Mouse (Mus musculus) frontal cortex, postnatal 36 days (tissue): ENCODE measurements around the gene Actr6.

Experiments
- DNase-seq, 2 experiments: peaks; one replicate each; pipeline ENCODE4 v3.0.0; 2022; ENCODE audit warnings: low spot score in 2 of 2

Actr6 gene

GRCm38 (mm10) chr10:89732001-89732794 is at the start of gene Actr6:
TSS of gene Actr6 (minus strand) at chr10:89732295.
- DNase-seq, result peak; percentile 91 to 95

GRCm38 (mm10) chr10:89776029-89776428 is 43.9 kb upstream of the Actr6 start:
- no peak for DNase-seq

DNA sequence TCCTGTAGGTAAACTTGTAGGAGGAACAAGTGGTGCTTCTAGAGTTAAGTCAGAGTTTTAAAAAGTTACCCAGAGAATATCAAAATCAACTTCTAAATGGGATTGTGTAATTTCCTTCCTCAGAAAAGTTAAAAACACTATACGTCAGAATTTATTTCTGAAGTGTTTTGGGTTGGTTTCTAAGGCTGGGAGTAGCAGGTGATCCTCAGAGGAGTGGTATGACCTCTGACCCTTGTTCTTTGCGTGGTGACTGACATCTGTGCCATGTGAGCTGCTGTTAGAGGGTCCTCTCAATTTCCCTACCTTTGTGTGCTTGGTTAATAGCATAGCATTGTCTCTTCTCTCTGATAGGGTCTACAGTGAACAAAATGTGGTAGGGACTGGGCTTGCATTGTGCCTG is 39.8 kb upstream of the Actr6 start:
- no peak for DNase-seq

DNA sequence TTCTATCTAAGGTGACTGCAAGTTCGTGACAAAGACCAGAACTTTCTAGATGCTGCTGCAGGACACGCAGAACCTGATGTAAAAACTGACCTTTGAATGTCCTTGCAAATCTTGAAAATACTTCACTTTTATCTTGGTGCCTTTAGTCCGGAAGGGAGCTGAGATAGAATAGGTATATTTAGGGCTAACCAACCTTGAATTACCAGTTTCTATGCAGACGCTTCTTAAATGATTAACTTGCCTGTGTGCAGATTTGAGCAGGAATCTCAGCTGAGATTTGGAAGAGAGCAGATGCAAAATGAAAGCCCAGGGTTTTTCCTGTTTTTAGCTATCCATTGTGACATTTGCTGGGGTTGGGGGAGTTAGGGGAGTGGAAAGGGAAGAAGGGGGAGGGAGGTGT is 37.0 kb upstream of the Actr6 start:
- no peak for DNase-seq

- no peak for DNase-seq
These were observed 36.4 kb upstream of the Actr6 start for GRCm38 (mm10) chr10:89768352-89769020.

DNA sequence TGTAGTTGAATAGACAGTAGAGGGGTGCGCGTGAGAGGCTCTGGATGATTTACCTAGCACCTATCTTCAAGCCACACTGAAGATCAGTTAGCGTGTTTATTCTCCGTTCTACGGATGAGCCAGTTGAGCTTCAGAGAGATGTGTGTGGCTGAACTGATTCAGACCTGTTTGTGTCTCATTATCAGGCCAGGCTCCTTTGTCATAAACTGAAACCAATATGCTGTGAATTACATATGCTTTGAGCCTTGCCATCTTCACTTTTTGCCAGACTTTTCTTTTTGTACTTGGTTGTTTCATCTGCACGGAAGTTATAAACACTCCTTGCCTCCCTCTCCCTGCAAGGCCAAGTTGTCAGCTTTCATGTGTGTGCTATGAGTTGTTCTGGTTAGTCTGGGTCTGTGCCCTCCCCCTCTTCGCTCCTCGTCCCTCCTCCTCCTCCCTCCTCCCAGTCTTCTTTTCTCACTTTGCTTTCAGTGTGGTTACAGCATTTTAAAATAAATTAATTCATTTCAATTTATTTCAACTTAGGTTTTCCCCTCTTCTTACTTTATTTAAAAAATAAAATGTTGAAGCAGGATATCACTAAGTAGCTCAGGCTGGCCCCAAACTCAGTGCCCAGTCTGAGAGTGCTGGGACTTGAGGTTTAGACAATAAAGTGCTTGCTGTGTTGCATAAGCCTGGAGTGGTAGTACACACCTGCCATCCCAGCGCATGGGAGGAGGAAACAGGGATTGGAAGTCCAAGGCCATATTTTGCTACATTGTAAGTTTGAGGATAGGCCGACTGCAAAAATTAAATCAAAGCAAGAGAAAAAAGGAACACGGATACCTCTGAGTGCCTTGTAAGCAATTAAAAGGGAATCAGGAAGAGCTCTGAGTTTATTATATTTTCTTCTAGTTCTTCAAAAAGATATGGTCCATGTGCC is 34.0 kb upstream of the Actr6 start:
- no peak for DNase-seq

DNA sequence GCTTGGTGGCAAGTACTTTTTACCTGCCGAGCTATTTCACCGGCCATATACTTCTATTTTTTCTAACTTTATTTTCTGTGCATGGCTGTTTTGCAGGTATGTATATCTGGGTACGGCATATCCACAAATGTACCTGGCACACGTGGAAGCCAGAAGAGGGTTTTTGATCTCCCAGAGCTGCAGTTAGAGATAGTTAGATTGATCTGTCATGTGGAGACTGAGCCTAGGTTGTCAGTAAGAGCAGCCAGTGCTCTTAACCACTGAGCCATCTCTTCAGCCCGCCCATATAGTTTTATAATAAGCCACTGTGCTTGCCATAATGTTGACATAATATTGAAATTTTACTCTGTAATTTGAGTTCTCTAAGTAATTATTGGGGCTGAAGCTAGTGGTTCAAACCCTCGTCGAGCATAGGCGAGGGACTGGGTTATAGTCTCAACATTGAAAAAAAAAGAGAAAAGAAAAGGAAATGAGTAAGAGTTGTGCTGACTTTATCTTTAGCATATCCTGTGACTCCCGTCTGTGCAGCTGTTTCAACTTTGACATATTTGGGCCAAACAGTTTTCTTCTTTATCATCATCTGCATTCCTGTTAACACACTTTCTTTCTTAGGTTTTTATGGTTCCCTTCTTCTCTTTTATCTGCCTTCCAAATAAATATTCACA is 32.5 kb upstream of the Actr6 start:
- DNase-seq, result no peak

DNA sequence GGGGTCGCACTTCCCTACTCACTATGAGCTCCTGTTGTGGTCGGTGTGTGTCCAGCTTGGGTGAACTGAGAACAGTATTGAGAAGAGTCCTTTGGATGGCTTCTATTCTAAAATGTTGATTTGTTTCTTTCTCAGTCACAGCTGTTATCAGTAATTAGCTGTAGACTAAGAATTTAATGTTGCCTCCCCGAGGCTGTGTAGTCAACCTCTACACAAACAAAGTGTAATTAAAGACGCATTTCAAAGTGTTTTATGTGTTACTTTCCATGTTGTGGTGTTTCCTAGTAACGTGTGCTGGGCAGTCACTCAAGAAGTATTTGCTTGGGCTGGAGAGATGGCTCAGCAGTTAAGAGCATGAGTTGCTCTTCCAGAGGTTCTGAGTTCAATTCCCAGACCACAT is 28.7 kb upstream of the Actr6 start:
- DNase-seq, result no peak

DNA sequence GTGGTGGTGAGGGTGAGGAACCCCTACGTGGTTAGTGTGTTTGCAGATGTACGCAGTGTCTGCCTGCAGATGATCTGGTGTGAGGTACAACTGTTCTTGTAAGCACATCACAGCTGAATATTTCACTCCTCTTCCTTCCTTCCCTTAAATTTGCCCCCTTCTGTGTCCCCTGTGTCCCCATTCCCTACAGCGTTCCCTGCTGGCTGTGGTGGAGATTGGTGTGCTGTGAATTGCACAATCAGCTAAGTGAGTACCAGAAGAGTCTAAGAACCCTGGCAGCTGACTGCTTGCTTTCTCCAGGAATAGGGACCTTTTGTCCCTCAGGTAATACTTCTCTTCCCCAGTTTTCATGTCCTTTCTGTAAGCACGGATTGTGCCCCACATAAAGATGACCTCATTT is 23.1 kb upstream of the Actr6 start:
- no peak for DNase-seq

- no peak for DNase-seq
These were observed 19.0 kb upstream of the Actr6 start for GRCm38 (mm10) chr10:89751069-89751468.

DNA sequence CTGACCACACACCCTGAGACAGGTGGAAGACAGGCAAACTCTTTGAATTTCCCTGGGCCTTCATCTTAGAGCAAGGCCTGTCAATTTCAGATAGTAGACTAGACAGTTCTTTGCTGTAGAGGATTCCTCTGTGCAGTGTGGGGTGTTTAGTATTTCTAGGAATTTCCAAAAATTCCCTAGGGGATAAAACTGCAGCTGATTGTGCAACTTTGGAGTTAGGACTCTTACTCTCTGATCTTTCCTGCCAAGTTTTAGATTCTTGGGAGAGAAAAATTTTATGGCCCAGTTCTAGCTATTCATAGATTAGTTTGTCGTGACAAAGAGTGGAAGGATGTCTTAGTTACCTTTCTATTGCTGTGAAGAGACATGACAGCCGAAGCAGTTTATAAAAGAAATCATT is 16.5 kb upstream of the Actr6 start:
- no peak for DNase-seq

GRCm38 (mm10) chr10:89747911-89748310 is 15.8 kb upstream of the Actr6 start:
- DNase-seq, result no peak

- no peak for DNase-seq
These were observed 15.3 kb upstream of the Actr6 start for GRCm38 (mm10) chr10:89747221-89747905.

DNA sequence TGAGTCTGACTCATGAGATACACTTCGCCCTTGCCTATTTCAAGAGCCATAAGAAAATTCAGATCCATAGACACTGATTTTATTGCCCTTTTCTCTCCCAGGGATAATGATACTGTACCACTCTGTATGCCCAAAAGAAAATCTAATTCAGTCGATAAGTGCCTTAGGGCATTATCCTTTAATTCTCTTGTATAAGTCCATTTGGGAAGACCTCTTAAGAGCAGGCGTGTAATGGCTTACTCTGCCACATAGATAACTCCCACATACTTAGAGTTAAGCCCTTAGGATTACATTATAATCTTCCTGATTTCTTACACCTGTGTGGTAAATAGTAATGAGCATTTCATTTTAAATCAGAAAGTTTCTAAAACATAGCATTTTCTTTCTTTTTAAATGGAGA is 14.5 kb upstream of the Actr6 start:
- no peak for DNase-seq

DNA sequence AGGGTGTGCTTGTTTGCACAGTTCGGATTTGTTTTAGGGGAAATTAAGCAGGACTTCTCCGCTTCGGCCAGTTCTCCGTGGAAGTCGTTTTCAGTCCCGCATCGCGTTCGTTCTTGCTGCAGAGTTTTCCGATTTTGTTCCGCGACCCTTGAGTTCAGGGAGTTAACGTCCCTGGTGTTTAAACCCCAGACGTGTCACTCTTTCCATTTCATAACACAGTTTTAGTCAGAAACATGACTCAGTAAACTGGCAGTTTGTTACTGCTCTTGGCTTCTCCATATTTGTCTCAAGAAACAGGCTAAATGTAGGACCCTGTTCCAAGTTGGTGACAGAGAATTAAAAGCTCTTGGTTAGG is 13.5 kb upstream of the Actr6 start:
- no peak for DNase-seq

DNA sequence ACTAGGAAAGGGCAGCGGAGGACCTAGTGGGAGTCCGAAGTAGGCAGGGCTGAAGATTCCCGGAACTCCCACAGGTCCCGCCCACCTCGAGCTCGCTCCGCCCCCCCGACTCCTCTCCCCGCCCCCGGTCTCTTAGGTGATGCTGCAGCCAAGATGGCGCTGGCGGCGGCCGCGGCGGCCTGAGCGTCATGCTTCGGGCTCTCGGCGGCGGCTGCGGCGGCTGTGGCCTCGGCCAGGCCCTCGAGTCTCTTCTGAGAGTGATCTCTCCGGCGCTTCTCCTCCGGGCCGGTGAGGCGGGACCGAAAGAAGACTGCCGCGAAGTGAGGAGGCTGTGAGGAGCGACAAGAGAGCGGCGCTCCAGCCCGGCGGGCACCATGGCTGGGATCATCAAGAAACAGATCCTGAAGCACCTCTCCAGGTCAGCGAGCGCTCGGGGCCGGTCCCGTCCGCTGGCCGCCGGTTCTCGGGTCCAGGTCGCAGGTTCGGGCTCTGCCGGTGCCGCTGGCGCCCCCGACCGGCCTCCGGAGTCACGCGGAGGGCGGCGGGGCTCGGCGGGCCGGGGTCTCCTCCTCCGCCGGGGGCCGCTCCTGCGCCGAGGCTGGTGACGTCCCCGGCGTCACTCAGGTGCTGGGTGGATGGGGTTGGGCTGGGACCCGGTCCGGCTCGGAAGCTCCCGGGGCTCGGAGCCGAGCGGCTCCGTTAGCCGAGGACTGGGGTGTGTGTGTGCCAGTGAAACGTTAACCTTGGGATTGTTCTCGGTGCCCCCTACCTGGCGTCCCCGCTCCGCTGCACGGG is 13.0 kb upstream of the Actr6 start, which contains the start of gene Uhrf1bp1l:
Gene Uhrf1bp1l (plus strand): TSS at position 121 of the 795 bp plus-strand sequence.
- DNase-seq, result peak; percentile 83 to 87

DNA sequence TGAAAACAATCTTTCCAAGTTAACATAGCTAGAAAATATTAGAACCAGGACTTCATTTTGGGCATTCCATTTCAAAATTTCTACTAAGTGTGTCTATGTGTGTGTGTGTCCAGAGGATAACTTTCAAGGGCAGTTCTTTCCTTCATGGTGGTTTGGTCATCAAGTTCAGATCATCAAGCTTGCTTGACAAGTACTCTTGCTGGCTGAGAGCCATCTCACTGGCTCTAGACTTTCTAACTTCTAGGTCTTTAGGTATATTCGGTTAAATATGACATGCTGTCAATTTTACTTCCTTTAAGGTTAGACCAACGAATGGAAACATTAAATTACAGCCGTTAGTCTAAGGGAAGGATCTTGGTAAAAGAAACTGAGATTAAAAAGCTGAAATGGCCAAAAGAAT is 12.2 kb upstream of the Actr6 start:
- no peak for DNase-seq

DNA sequence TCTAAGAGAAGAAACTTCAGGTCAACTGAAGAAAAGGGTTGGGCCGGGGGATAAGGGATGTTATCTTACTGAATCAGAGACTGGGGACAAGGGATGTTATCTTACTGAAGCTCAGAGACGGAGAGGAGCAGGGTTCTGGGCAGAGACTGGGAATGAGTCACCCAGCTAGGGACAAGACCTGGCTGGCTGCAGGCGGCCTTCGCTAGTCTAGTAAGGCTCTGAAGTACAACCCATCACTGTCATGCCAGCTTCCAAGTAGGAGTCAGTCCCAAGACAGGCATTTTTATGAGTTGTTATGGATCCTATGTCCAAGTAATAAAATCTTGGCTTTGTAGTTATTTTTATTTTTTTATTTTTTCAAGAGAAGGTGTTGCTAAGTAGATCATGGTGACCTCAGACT is 11.2 kb upstream of the Actr6 start:
- no peak for DNase-seq

DNA sequence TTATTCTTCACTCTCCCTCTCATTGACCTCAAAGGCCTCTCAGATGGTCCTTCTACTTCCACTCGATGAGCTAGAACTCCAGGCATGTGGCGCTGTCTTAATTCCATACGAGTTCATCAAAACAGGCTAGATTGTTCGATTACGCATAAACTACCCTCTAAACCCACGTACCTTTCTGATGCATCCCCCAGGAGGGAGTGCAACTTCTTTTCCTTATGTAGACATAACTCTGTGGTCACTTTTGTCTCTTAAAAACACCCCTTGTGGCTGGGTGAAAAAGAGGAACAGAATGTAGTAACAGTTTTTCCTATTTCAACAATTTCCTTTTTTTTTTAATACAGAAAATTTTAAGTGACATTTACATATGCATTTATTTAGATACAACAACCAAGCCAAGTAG is 8.9 kb upstream of the Actr6 start:
- no peak for DNase-seq

DNA sequence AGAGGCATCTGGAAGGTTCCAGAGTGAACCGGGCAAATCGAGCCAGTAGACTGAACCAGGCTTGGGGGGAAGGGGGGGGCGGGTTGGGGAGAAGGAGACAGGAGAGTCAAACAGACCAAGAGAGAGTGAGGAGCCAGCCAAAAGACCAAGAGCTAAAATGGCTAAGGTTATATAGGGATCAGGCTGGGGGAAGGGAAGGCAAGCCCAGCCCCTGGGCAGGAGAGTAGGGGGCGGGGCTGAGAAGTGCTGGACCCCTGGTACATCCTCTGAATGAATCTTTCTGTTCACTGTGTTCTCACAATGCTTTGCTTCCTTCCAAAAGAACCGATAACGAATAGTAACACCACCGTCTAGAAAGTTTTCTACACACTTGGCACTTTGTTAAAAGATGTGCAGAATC is 7.6 kb upstream of the Actr6 start:
- DNase-seq, result no peak
